Comparison of ENCODE assay signal across 8 mouse cellular contexts in the genomic region with DNA sequence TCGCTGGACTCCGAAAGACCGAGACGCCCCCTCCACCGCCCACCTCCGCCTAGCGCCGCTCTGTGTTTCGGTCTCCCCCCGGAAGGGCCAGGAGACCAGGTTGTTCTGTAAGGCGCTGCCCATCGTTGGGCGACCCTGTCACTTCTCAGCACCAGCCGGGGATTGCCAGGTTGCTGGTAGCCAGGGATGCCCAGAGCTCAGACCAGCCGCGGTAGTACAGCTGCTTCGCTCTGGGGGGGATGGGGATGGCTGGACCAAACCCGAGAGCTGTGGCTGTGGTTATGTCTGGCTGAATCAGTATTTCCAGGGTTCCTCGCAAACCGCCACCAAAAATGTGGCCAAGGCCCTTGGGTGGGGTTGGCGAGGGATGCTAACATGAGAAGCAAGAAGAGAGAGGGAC. TPM values are rescaled to one million over a fixed set of nuclear protein-coding genes. Genes with fewer than 3 reads are reported as not detected.
DNase-seq lines count a peak whose midpoint lies in the region; ATAC-seq and TF ChIP-seq lines count a peak whose summit lies in the region.

No protein-coding gene starts in this region.

- WGBS in liver, adult 2 months = 3% methylated on average over 21 of the region's 21 CpGs
- WGBS in embryonic facial prominence, embryonic 14.5 days = 2% methylated on average over 10 of the region's 21 CpGs
- 1% methylated on average over 21 of the region's 21 CpGs for WGBS in limb, embryonic 10.5 days
- under 1% methylated on average over 20 of the region's 21 CpGs for WGBS in neural tube, embryonic 15.5 days

- no peaks in the 10 kb centered on the region for H3K79me2 ChIP-seq in liver, adult 2 months (ENCODE audit: control insufficient read depth, insufficient read depth, low read length)

- no peak for TF ChIP-seq CTCF in liver, adult 2 months (IDR thresholded peaks at IDR 0.05; ENCODE audit: low read depth, low read length)

- H3K4me2 ChIP-seq in embryonic facial prominence, embryonic 14.5 days (ENCODE audit: low read depth, low read length) = peak overlapping the region; percentile 100
- H3K4me2 ChIP-seq in neural tube, embryonic 15.5 days = peak overlapping the region; percentile 99

- peak overlapping the region; percentile 53; the same call in 1 of the 2 replicates for H3K4me3 ChIP-seq in liver, adult 2 months (ENCODE audit: insufficient read depth, low read depth, low read length)
- H3K4me3 ChIP-seq in embryonic facial prominence, embryonic 14.5 days (ENCODE audit: low read depth, low read length) = peak overlapping the region; percentile 66
- H3K4me3 ChIP-seq in limb, embryonic 10.5 days = peak overlapping the region; percentile 71
- H3K4me3 ChIP-seq in neural tube, embryonic 15.5 days (replicated peaks) = peak overlapping the region; percentile 60

- H3K9ac ChIP-seq in liver, adult 2 months (ENCODE audit: low read depth, low read length) = no peak overlapping the region
- H3K9ac ChIP-seq in embryonic facial prominence, embryonic 14.5 days (ENCODE audit: low read depth, low read length) = peak overlapping the region; percentile 50
- H3K9ac ChIP-seq in neural tube, embryonic 15.5 days (replicated peaks) = peak overlapping the region; percentile 68

- no peaks in the 10 kb centered on the region for H3K4me1 ChIP-seq in liver, adult 2 months (ENCODE audit: control insufficient read depth, insufficient read depth, low read length)
- H3K4me1 ChIP-seq in embryonic facial prominence, embryonic 14.5 days (ENCODE audit: control insufficient read depth, insufficient read depth, low read length) = peaks cover 11% of the 10 kb centered on the region; the same call in 1 of the 2 replicates
- peaks cover 41% of the 10 kb centered on the region for H3K4me1 ChIP-seq in limb, embryonic 10.5 days
- H3K4me1 ChIP-seq in neural tube, embryonic 15.5 days = peaks cover 50% of the 10 kb centered on the region

- no peaks in the 10 kb centered on the region for H3K36me3 ChIP-seq in liver, adult 2 months (ENCODE audit: control insufficient read depth, insufficient read depth, low read length)
- no peaks in the 10 kb centered on the region for H3K36me3 ChIP-seq in embryonic facial prominence, embryonic 14.5 days (ENCODE audit: control insufficient read depth, insufficient read depth, low read length)
- no peaks in the 10 kb centered on the region for H3K36me3 ChIP-seq in limb, embryonic 10.5 days
- H3K36me3 ChIP-seq in neural tube, embryonic 15.5 days = no peaks in the 10 kb centered on the region

- H3K27me3 ChIP-seq in liver, adult 2 months (ENCODE audit: control insufficient read depth, insufficient read depth, low read length) = peaks cover 12% of the 10 kb centered on the region
- H3K27me3 ChIP-seq in embryonic facial prominence, embryonic 14.5 days (replicated peaks; ENCODE audit: control insufficient read depth, insufficient read depth, low read length) = peaks cover 25% of the 10 kb centered on the region
- H3K27me3 ChIP-seq in limb, embryonic 10.5 days (ENCODE audit: low read depth, poor library complexity, severe bottlenecking) = peaks cover 37% of the 10 kb centered on the region
- H3K27me3 ChIP-seq in neural tube, embryonic 15.5 days (replicated peaks) = no peaks in the 10 kb centered on the region; the same call in 1 of the 2 replicates

- no peaks in the 10 kb centered on the region for H3K9me3 ChIP-seq in embryonic facial prominence, embryonic 14.5 days (ENCODE audit: control insufficient read depth, low read length)
- H3K9me3 ChIP-seq in limb, embryonic 10.5 days (replicated peaks) = no peaks in the 10 kb centered on the region
- no peaks in the 10 kb centered on the region for H3K9me3 ChIP-seq in neural tube, embryonic 15.5 days (replicated peaks)

- ATAC-seq in embryonic facial prominence, embryonic 14.5 days (ENCODE audit: low read depth) = no peak; the same call in 1 of the 2 replicates
- peak; percentile 58 for ATAC-seq in neural tube, embryonic 15.5 days (ENCODE audit: low FRiP score)

- TF ChIP-seq POLR2A in liver, adult 2 months (IDR thresholded peaks at IDR 0.05; ENCODE audit: extremely low read depth, insufficient read depth, low read length) = no peak

- H3K27ac ChIP-seq in liver, adult 2 months (replicated peaks; ENCODE audit: insufficient read depth, low read depth, low read length) = no peak overlapping the region
- H3K27ac ChIP-seq in embryonic facial prominence, embryonic 14.5 days (replicated peaks; ENCODE audit: low read depth, low read length) = no peak overlapping the region
- peak overlapping the region; percentile 81 for H3K27ac ChIP-seq in limb, embryonic 10.5 days
- H3K27ac ChIP-seq in neural tube, embryonic 15.5 days (replicated peaks) = peak overlapping the region; percentile 90

- DNase-seq in liver, adult 2 months (ENCODE audit: extremely low read depth, low read depth, low spot score) = no peak
- no peak for DNase-seq in liver
- DNase-seq in embryonic facial prominence, embryonic 14.5 days (ENCODE audit: low spot score) = no peak
- DNase-seq in limb, embryonic 10.5 days (ENCODE audit: low spot score) = no peak
- DNase-seq in cerebellum, postnatal 4 days (ENCODE audit: low spot score in 2 of 2) = no peak
- DNase-seq in adrenal gland, adult 18-20 months (ENCODE audit: low spot score in 2 of 2) = no peak
- DNase-seq in urinary bladder, postnatal 10 days (ENCODE audit: low spot score) = no peak

RNA-seq across cellular contexts. Expression of a gene that starts 0.5 kb away (rescaled TPM):
- total RNA-seq in liver, adult 2 months (2014; rRNA removed) = 1.1 and 1.3 TPM in 2 replicates
- 0.86 and 1.1 TPM in 2 replicates for polyA plus RNA-seq in liver, adult 2 months (2012; rRNA removed)
- polyA plus RNA-seq in embryonic facial prominence, embryonic 14.5 days (2014; fragmentation: Nextera tagmentation; extraction: Ambion mirVana) = 5.1 and 6.5 TPM in 2 replicates
- 1.6 and 2.0 TPM in 2 replicates for polyA plus RNA-seq in limb, embryonic 10.5 days (2016; fragmentation: Nextera tagmentation; extraction: Ambion mirVana)
- 4.7 and 4.9 TPM in 2 replicates for polyA plus RNA-seq in neural tube, embryonic 15.5 days (2015; fragmentation: Nextera tagmentation; extraction: Ambion mirVana)
- 10 to 100 TPM; 14.9 to 20.8 TPM for total RNA-seq in adrenal gland, adult 18-20 months (2021)

Comparison
In these comparisons a context has a peak if more than half of its experiments do, and no peak if none do; other contexts are left out.
1. H3K27ac ChIP-seq: peak in limb, embryonic 10.5 days (single experiment) and neural tube, embryonic 15.5 days (single experiment); none in liver, adult 2 months (single experiment) and embryonic facial prominence, embryonic 14.5 days (single experiment).
2. Peak in every context shown above with its lines, with median percentiles within 50 percentile points of each other: H3K4me3 ChIP-seq.